In the genomic region with DNA sequence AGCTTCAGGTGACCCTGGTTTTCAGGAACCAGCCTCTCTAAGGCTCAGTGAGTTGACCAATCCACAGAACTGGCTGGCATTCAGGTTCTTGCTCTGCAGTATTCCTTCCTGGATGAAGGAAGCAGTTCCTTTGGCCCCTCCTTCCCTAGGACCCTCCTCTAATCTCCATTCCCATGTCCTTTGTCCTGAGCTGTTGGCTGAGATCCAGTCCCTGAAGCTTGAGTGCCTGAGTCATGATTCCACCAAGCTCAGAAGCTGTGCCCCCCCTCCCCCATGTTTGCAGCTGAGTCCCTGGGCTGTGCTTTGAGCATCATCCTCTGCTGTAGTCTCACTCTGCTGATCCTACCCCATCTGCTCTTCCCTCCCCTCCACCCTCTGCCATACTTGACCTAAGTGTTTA, we compare ENCODE assay signal across 21 mouse cellular contexts. TPM values are rescaled to one million over a fixed set of nuclear protein-coding genes. Genes with fewer than 3 reads are reported as not detected.
DNase-seq lines count a peak whose midpoint lies in the region; ATAC-seq and TF ChIP-seq lines count a peak whose summit lies in the region.
"Not testable (repeated sequence)": the region's sequence is repeated elsewhere in the genome, so short reads cannot be mapped to it uniquely, and the experiment has no call there.
"Had no signal": no experiment of that assay in that cellular context is flagged by ENCODE, and none has a peak within 500 bp of the region (broad histone marks: within the 10 kb centered on the region; RNA-seq: fewer than 3 reads in every experiment).

No protein-coding gene starts in this region.

- not testable (repeated sequence) for H3K27ac ChIP-seq in forebrain, embryonic 13.5 days; heart, embryonic 14.5 days (replicated peaks in 1 of 2; ENCODE audit: control insufficient read depth in 1 of 2, insufficient read depth in 1 of 2, low read depth in 2 of 2, low read length in 2 of 2); intestine, postnatal 0 days (ENCODE audit: low read depth, low read length); lung, embryonic 14.5 days (ENCODE audit: low read depth); midbrain, embryonic 14.5 days (replicated peaks; ENCODE audit: low read depth, low read length)

- H3K4me1 ChIP-seq in forebrain, embryonic 13.5 days; heart, embryonic 14.5 days (ENCODE audit: control insufficient read depth in 2 of 2, insufficient read depth in 2 of 2, low read length in 2 of 2); intestine, postnatal 0 days (replicated peaks; ENCODE audit: control insufficient read depth, insufficient read depth, low read length); lung, embryonic 14.5 days (ENCODE audit: insufficient read depth); midbrain, embryonic 14.5 days (ENCODE audit: control insufficient read depth, insufficient read depth, low read length): not testable (repeated sequence)

- H3K9ac ChIP-seq in forebrain, embryonic 13.5 days; heart, embryonic 14.5 days (ENCODE audit: low read length); intestine, postnatal 0 days (ENCODE audit: low read depth, low read length); lung, embryonic 14.5 days; midbrain, embryonic 14.5 days (replicated peaks; ENCODE audit: low read length): not testable (repeated sequence)

- peak; percentile 24; the same call in 1 of the 2 replicates for ATAC-seq in forebrain, embryonic 13.5 days
- peak; percentile 35; the same call in 1 of the 2 replicates for ATAC-seq in heart, embryonic 14.5 days (ENCODE audit: insufficient number of reproducible peaks, insufficient read depth, low FRiP score, low read depth)
- ATAC-seq in intestine, postnatal 0 days: peak; percentile 36; the same call in 1 of the 2 replicates
- ATAC-seq in lung, embryonic 14.5 days (ENCODE audit: insufficient read depth): peak; percentile 79
- ATAC-seq in midbrain, embryonic 14.5 days (ENCODE audit: low FRiP score, low TSS enrichment): 0 out of 2 replicates have a peak, but pooled peaks have one; percentile 34

- not testable (repeated sequence) for H3K9me3 ChIP-seq in forebrain, embryonic 13.5 days (replicated peaks); heart, embryonic 14.5 days (ENCODE audit: control insufficient read depth, low read length); intestine, postnatal 0 days (ENCODE audit: control insufficient read depth); lung, embryonic 14.5 days (ENCODE audit: low read depth, low read length); midbrain, embryonic 14.5 days (ENCODE audit: control insufficient read depth, low read length)

- not testable (repeated sequence) for H3K4me2 ChIP-seq in forebrain, embryonic 13.5 days; heart, embryonic 14.5 days (ENCODE audit: low read length); intestine, postnatal 0 days (replicated peaks; ENCODE audit: low read depth); lung, embryonic 14.5 days; midbrain, embryonic 14.5 days (ENCODE audit: low read length)

- peak; percentile 18 for DNase-seq in NIH3T3 (ENCODE audit: low read depth)
- peak; percentile 7 for DNase-seq in kidney, postnatal 14 days
- peak; percentile 76 for DNase-seq in lung, embryonic 14.5 days
- DNase-seq in midbrain, embryonic 14.5 days: peak; percentile 13

- not testable (repeated sequence) for H3K27me3 ChIP-seq in forebrain, embryonic 13.5 days; heart, embryonic 14.5 days (ENCODE audit: control insufficient read depth, insufficient read depth, low read length); intestine, postnatal 0 days (replicated peaks; ENCODE audit: control insufficient read depth, insufficient read depth, low read length); lung, embryonic 14.5 days (ENCODE audit: insufficient read depth, low read length); midbrain, embryonic 14.5 days (ENCODE audit: control insufficient read depth, insufficient read depth, low read length)

- H3K36me3 ChIP-seq in forebrain, embryonic 13.5 days (ENCODE audit: poor library complexity, severe bottlenecking); heart, embryonic 14.5 days (ENCODE audit: control insufficient read depth, insufficient read depth, low read length); intestine, postnatal 0 days (ENCODE audit: control insufficient read depth, insufficient read depth); lung, embryonic 14.5 days (ENCODE audit: insufficient read depth); midbrain, embryonic 14.5 days (ENCODE audit: control insufficient read depth, insufficient read depth, low read length): not testable (repeated sequence)

- TF ChIP-seq CTCF in intestine, postnatal 0 days (IDR thresholded peaks at IDR 0.05; ENCODE audit: low read depth); lung, embryonic 14.5 days (IDR thresholded peaks at IDR 0.05; ENCODE audit: low read depth): not testable (repeated sequence)

- not testable (repeated sequence) for H3K4me3 ChIP-seq in forebrain, embryonic 13.5 days; heart, embryonic 14.5 days (ENCODE audit: control insufficient read depth in 1 of 2, insufficient read depth in 1 of 2, low read depth in 1 of 2, low read length in 2 of 2); intestine, postnatal 0 days (ENCODE audit: low read depth, low read length); lung, embryonic 14.5 days (ENCODE audit: low read depth, low read length); midbrain, embryonic 14.5 days (replicated peaks; ENCODE audit: low read depth, low read length)

RNA-seq across cellular contexts. Expression of gene Omt2b, which starts 9.7 kb away (rescaled TPM):
- not detected in 2 replicates for polyA plus RNA-seq in forebrain, embryonic 13.5 days (2015; fragmentation: Nextera tagmentation; extraction: Ambion mirVana)
- polyA plus RNA-seq in heart, embryonic 14.5 days (2014; fragmentation: Nextera tagmentation; extraction: Ambion mirVana): not detected in 2 replicates
- not detected in 2 replicates for polyA plus RNA-seq in intestine, postnatal 0 days (2015; fragmentation: Nextera tagmentation; extraction: Ambion mirVana)
- polyA plus RNA-seq in lung, embryonic 14.5 days (2014; fragmentation: Nextera tagmentation; extraction: Ambion mirVana): not detected in 2 replicates
- not detected in 2 replicates for polyA plus RNA-seq in midbrain, embryonic 14.5 days (2014; fragmentation: Nextera tagmentation; extraction: Ambion mirVana)
- polyA plus RNA-seq: C2C12; embryonic facial prominence, embryonic 13.5 days; erythroblast, embryonic 14.5 days; forebrain, embryonic 11.5 days; gonadal fat pad, adult 2 months; hindbrain, embryonic 14.5 days; inflammation-experienced regulatory T-cells, adult 6 months; large intestine, adult 2 months; limb, embryonic 10.5 days; limb, embryonic 15.5 days; liver, embryonic 14.5 days; midbrain, embryonic 15.5 days; neural tube, embryonic 11.5 days; Patski had no signal

RNA-seq across cellular contexts. Expression of gene Gsta2, which starts 18.5 kb away (rescaled TPM):
- polyA plus RNA-seq in forebrain, embryonic 13.5 days (2015; fragmentation: Nextera tagmentation; extraction: Ambion mirVana): not detected in 2 replicates
- polyA plus RNA-seq in heart, embryonic 14.5 days (2014; fragmentation: Nextera tagmentation; extraction: Ambion mirVana): not detected in 2 replicates
- 94.5 and 130 TPM in 2 replicates for polyA plus RNA-seq in intestine, postnatal 0 days (2015; fragmentation: Nextera tagmentation; extraction: Ambion mirVana)
- polyA plus RNA-seq in lung, embryonic 14.5 days (2014; fragmentation: Nextera tagmentation; extraction: Ambion mirVana): 0.21 TPM in 1 of 2 replicates, not detected in the other
- not detected in 2 replicates for polyA plus RNA-seq in midbrain, embryonic 14.5 days (2014; fragmentation: Nextera tagmentation; extraction: Ambion mirVana)
- polyA plus RNA-seq: erythroblast, embryonic 14.5 days; forebrain, embryonic 11.5 days; hindbrain, embryonic 14.5 days; inflammation-experienced regulatory T-cells, adult 6 months; large intestine, adult 2 months; limb, embryonic 10.5 days; midbrain, embryonic 15.5 days; neural tube, embryonic 11.5 days had no signal

RNA-seq across cellular contexts. Expression of gene Omt2a, which starts 22.5 kb away (rescaled TPM):
- not detected in 2 replicates for polyA plus RNA-seq in forebrain, embryonic 13.5 days (2015; fragmentation: Nextera tagmentation; extraction: Ambion mirVana)
- polyA plus RNA-seq in heart, embryonic 14.5 days (2014; fragmentation: Nextera tagmentation; extraction: Ambion mirVana): not detected in 2 replicates
- polyA plus RNA-seq in intestine, postnatal 0 days (2015; fragmentation: Nextera tagmentation; extraction: Ambion mirVana): not detected in 2 replicates
- polyA plus RNA-seq in lung, embryonic 14.5 days (2014; fragmentation: Nextera tagmentation; extraction: Ambion mirVana): not detected in 2 replicates
- not detected in 2 replicates for polyA plus RNA-seq in midbrain, embryonic 14.5 days (2014; fragmentation: Nextera tagmentation; extraction: Ambion mirVana)
- polyA plus RNA-seq: C2C12; embryonic facial prominence, embryonic 13.5 days; erythroblast, embryonic 14.5 days; forebrain, embryonic 11.5 days; gonadal fat pad, adult 2 months; hindbrain, embryonic 14.5 days; inflammation-experienced regulatory T-cells, adult 6 months; large intestine, adult 2 months; limb, embryonic 10.5 days; limb, embryonic 15.5 days; liver, embryonic 14.5 days; midbrain, embryonic 15.5 days; neural tube, embryonic 11.5 days; Patski had no signal

RNA-seq across cellular contexts. Expression of gene Dppa5a, which starts 30.9 kb away (rescaled TPM):
- 1.1 and 1.2 TPM in 2 replicates for polyA plus RNA-seq in forebrain, embryonic 13.5 days (2015; fragmentation: Nextera tagmentation; extraction: Ambion mirVana)
- not detected in 2 replicates for polyA plus RNA-seq in heart, embryonic 14.5 days (2014; fragmentation: Nextera tagmentation; extraction: Ambion mirVana)
- polyA plus RNA-seq in intestine, postnatal 0 days (2015; fragmentation: Nextera tagmentation; extraction: Ambion mirVana): not detected in 2 replicates
- polyA plus RNA-seq in lung, embryonic 14.5 days (2014; fragmentation: Nextera tagmentation; extraction: Ambion mirVana): not detected in 2 replicates
- 5.1 and 5.9 TPM in 2 replicates for polyA plus RNA-seq in midbrain, embryonic 14.5 days (2014; fragmentation: Nextera tagmentation; extraction: Ambion mirVana)
- polyA plus RNA-seq: erythroblast, embryonic 14.5 days; gonadal fat pad, adult 2 months; inflammation-experienced regulatory T-cells, adult 6 months; large intestine, adult 2 months; limb, embryonic 10.5 days; liver, embryonic 14.5 days; Patski had no signal

RNA-seq across cellular contexts. Expression of gene Ooep, which starts 41.5 kb away (rescaled TPM):
- 6.1 and 6.3 TPM in 2 replicates for polyA plus RNA-seq in forebrain, embryonic 13.5 days (2015; fragmentation: Nextera tagmentation; extraction: Ambion mirVana)
- polyA plus RNA-seq in heart, embryonic 14.5 days (2014; fragmentation: Nextera tagmentation; extraction: Ambion mirVana): 0.51 and 0.66 TPM in 2 replicates
- polyA plus RNA-seq in intestine, postnatal 0 days (2015; fragmentation: Nextera tagmentation; extraction: Ambion mirVana): 0.47 and 0.51 TPM in 2 replicates
- 1.7 and 2.9 TPM in 2 replicates for polyA plus RNA-seq in lung, embryonic 14.5 days (2014; fragmentation: Nextera tagmentation; extraction: Ambion mirVana)
- 6.6 and 6.8 TPM in 2 replicates for polyA plus RNA-seq in midbrain, embryonic 14.5 days (2014; fragmentation: Nextera tagmentation; extraction: Ambion mirVana)
- polyA plus RNA-seq: erythroblast, embryonic 14.5 days; gonadal fat pad, adult 2 months; inflammation-experienced regulatory T-cells, adult 6 months; Patski had no signal

Comparison
In these comparisons a context has a peak if more than half of its experiments do, and no peak if none do; other contexts are left out.
1. DNase-seq: peak in every context shown above with its lines; median percentile 76 in lung, embryonic 14.5 days; 18 in NIH3T3; 13 in midbrain, embryonic 14.5 days; 7 in kidney, postnatal 14 days.
2. ATAC-seq: peak in every context shown above with its lines; median percentile 79 in lung, embryonic 14.5 days; 36 in intestine, postnatal 0 days; 35 in heart, embryonic 14.5 days; 34 in midbrain, embryonic 14.5 days; 24 in forebrain, embryonic 13.5 days.
3. RNA of gene Gsta2, which starts 18.5 kb away (polyA plus RNA-seq): 94.5 to 130 TPM in intestine, postnatal 0 days; 0.21 TPM in lung, embryonic 14.5 days, not detected in forebrain, embryonic 13.5 days, not detected in heart, embryonic 14.5 days and not detected in midbrain, embryonic 14.5 days; every median in the first group is over 10 times any median in the second.